Mouse (Mus musculus) kidney, embryonic 14.5 days (tissue): Measurements from ENCODE around the gene Unc93a2. TPM values are rescaled to one million over a fixed set of nuclear protein-coding genes. Genes with fewer than 3 reads are reported as not detected.
"Not testable (repeated sequence)": the region's sequence is repeated elsewhere in the genome, so short reads cannot be mapped to it uniquely, and the experiment has no call there.

ENCODE experiments used
- ATAC-seq: fragments of 200-750 bp; cut with Nextera tagmentation; 2 replicates; pipeline ENCODE4 v1.8.0; 2017; ENCODE audit warnings: moderate number of reproducible peaks, mild to moderate bottlenecking, moderate TSS enrichment, moderate library complexity; ENCODE audit not compliant: low FRiP score, low TSS enrichment
- H3K27ac ChIP-seq: fragments of 300-500 bp; sonication (generic); 2 replicates; pipeline ENCODE4 v1.5.1; 2014; ENCODE audit warnings: low read depth, mild to moderate bottlenecking, low read length, moderate library complexity, mixed read lengths
- H3K27me3 ChIP-seq: fragments of 300-500 bp; sonication (generic); 2 replicates; pipeline ENCODE4 v1.6.1; 2014; ENCODE audit warnings: mild to moderate bottlenecking, low read length; ENCODE audit not compliant: control insufficient read depth, insufficient read depth
- H3K36me3 ChIP-seq: fragments of 300-500 bp; sonication (generic); 2 replicates; pipeline ENCODE4 v1.6.1; 2014; ENCODE audit warnings: low read length, mixed read lengths; ENCODE audit not compliant: control insufficient read depth, insufficient read depth
- H3K4me1 ChIP-seq: fragments of 300-500 bp; sonication (generic); 2 replicates; pipeline ENCODE4 v1.6.1; 2014; ENCODE audit warnings: low read length, mixed read lengths; ENCODE audit not compliant: control insufficient read depth, insufficient read depth
- H3K4me2 ChIP-seq: fragments of 300-500 bp; sonication (generic); replicated peaks from 2 replicates; pipeline ENCODE4 v1.6.1; 2014; ENCODE audit warnings: low read depth, mild to moderate bottlenecking, low read length
- H3K4me3 ChIP-seq: fragments of 300-500 bp; sonication (generic); 2 replicates; pipeline ENCODE4 v1.5.1; 2014; ENCODE audit warnings: mild to moderate bottlenecking, low read length
- H3K9ac ChIP-seq: fragments of 300-500 bp; sonication (generic); 2 replicates; pipeline ENCODE4 v1.6.1; 2014; ENCODE audit warnings: low read depth, mild to moderate bottlenecking, low read length, moderate library complexity
- H3K9me3 ChIP-seq: fragments of 300-500 bp; sonication (generic); 2 replicates; pipeline ENCODE4 v1.6.1; 2016; ENCODE audit warnings: low read length; ENCODE audit not compliant: control insufficient read depth
- WGBS: fragments of 180-500 bp; shearing (Covaris S2); extraction: QIAGEN DNeasy Blood & Tissue Kit; methylation state at CpG from one replicate; pipeline ENCODE4 v1.1.7; 2014; 5-methylcytosine and 5-hydroxymethylcytosine counted together
- polyA plus RNA-seq: library from polyadenylated mRNA; unstranded; fragments of >200 nt; fragmentation: Nextera tagmentation; extraction: Ambion mirVana; gene quantifications from 2 replicates; pipeline ENCODE4 v1.2.1, GENCODE M21; 2014

Gene Unc93a2
- polyA plus RNA-seq = not detected in 2 replicates

DNA sequence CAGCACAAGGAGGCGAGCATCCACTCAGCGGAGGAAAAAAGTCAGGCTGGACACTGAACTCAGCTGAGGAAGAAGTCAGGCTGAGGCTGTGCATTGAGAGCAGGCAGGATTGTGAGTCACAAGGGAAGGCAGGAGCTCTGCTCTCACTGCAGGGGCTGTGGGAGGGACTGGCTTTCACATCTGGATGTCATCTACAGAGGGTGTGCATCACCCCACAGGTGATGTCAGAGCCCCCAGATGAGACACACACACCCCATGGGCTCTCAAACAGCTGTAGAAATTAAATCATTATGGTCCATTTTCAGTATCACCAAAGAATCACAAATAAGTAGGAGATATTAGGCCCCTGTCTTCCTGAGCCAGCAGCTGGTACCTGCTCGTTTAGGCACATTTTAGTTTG is at the start of gene Unc93a2:
Gene Unc93a2 (minus strand): TSS at position 101 of the 400 bp plus-strand sequence.
- not testable (repeated sequence) for H3K4me1 ChIP-seq, H3K27ac ChIP-seq, H3K27me3 ChIP-seq, H3K36me3 ChIP-seq, H3K9ac ChIP-seq, ATAC-seq, H3K9me3 ChIP-seq, H3K4me3 ChIP-seq, H3K4me2 ChIP-seq
- 82% methylated on average over 3 of the region's 3 CpGs for WGBS

DNA sequence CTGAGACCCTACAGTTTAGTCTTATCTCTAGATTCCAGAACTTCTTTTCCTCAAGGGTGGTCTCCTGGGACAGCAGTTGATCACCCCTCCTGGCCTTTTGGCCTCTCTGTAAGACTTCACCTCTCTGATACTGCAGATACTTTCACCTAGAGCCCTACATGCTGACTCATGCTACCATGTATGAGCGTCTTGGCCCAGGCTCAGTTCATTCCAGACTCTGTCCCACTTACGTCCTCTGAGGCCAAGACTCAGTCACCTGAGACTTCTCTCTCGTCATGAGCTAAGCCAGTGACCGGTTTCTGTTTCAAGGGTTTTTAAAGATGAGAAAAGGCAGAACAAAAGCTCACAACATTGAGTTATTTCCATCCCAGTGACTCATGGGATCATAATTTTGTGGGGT is 48.9 kb upstream of the Unc93a2 start:
- H3K4me2 ChIP-seq, H3K9me3 ChIP-seq, H3K9ac ChIP-seq, H3K27ac ChIP-seq, H3K36me3 ChIP-seq, H3K4me1 ChIP-seq, H3K27me3 ChIP-seq, H3K4me3 ChIP-seq, ATAC-seq: not testable (repeated sequence)
- WGBS = 81% methylated on average over 4 of the region's 4 CpGs

DNA sequence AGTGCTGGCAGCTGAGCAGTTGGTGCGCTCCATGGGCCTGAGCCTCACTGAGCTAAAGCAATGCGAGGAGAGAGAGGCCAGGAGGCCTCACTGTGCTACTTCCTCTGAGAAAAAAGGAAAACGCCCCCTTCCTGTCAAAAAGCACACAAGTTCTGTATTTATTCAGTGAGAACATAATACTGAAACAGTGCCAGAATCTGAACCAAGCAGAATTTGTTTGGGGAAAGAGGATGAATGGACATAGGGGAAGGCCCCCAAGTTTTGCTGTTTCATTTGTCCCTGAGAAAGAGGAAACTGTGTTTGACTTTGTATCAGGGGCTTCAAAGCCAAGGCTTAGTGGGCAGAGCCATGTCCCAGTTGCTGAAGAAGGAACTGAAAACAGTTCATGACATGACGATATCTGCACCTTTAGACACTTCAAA is 45.0 kb upstream of the Unc93a2 start:
- not testable (repeated sequence) for H3K36me3 ChIP-seq, H3K4me1 ChIP-seq, H3K27ac ChIP-seq, ATAC-seq, H3K27me3 ChIP-seq, H3K4me3 ChIP-seq, H3K9ac ChIP-seq, H3K4me2 ChIP-seq, H3K9me3 ChIP-seq
- 70% methylated on average over 4 of the region's 4 CpGs for WGBS

DNA sequence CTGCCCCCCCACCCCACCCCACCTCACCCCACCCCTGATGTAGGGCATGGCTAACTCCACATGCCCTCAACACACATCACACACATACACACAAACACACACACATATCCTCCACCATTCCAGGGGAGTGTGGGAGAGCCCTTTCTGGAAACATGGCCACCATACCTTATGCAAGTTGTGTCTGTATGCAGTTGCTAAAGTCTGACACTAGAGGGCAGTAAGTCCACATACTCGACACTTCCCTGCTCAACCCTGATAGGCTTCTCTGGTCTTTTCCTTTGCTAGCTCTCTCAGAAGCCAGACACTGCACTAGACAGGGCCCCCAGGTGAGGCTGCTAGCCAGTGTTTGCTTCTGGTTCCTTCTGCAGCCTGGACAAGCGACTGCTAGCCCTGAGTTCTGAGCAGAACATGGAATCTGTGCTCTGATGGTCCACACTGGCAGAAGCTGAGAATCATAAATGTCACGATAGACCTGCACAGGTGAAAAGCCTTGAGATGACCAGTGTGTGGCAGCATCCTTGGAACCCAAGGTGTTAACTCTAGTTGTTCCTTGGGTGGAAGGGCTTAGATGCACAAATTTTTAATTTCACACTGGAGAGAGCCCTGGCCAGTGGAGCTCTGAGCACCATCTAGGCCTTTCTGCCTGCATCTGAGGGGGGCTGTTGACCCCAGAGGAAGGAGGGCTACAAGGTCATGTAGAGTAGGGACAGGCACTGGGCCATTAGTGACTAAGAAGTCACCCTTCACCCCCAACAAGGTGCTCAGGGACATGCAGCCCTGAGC is 35.1 kb upstream of the Unc93a2 start:
- H3K9me3 ChIP-seq, H3K27ac ChIP-seq, H3K4me3 ChIP-seq, H3K27me3 ChIP-seq, H3K4me2 ChIP-seq, H3K4me1 ChIP-seq, H3K9ac ChIP-seq, H3K36me3 ChIP-seq: not testable (repeated sequence)
- ATAC-seq = peak; percentile 90
- WGBS = 27% methylated on average over 3 of the region's 3 CpGs

DNA sequence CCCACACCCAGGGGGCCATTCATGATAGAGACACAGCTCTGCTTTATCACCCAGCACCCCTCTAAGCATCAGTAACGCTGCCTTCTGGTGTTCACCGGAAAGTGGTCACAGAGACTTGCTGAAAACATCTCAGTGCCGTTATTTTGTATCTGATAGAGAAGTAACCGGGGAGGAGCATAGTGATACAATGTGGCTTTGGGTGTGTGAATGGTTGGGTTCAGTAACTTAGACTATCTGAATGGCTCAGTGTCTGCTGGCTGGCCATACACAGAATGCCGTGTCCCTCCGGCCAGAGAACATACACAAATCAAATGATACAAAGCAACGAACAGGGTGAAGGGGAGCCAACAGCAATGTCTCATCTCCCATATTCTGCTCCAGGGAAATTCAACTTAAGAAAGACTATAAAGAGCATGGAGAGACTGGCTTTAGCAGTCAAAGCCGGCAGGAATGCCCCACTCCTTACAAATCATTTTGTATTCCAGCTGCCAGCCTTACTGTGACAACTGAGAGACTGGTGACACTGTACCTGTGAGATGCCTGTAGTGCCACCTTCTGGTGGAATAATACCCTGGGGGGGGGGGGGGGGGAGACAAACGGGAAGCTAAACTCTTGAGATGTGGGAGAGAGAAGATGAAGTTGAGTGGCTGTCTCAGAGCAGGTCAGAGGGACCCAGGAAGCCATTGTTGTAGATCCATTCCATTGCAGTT is 29.5 kb upstream of the Unc93a2 start:
- H3K36me3 ChIP-seq, H3K27me3 ChIP-seq, H3K9ac ChIP-seq, ATAC-seq, H3K4me1 ChIP-seq, H3K4me3 ChIP-seq, H3K4me2 ChIP-seq, H3K9me3 ChIP-seq, H3K27ac ChIP-seq: not testable (repeated sequence)
- 85% methylated on average over 7 of the region's 9 CpGs for WGBS

DNA sequence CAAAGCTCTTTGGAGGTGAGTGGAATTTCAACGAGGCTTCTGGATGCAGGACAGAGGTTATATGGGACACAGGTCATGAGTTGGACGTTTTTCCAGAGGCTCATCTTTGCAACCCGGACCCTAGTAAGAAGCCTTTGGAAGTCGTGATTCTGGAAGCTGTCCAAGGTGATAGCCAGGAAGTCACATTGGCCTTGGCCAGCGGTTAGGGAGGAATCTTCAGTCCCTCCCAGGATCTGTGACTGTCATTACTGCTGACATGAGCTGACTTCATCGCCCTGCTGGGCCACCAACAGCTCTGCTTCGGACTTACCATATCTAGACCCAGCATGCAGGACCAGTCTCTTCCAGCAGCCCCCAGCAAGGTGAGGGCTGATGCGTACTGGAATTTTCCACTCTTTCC is 28.1 kb upstream of the Unc93a2 start:
- not testable (repeated sequence) for H3K4me3 ChIP-seq, H3K4me1 ChIP-seq, H3K9me3 ChIP-seq, H3K36me3 ChIP-seq, H3K4me2 ChIP-seq, ATAC-seq, H3K27me3 ChIP-seq, H3K9ac ChIP-seq, H3K27ac ChIP-seq
- WGBS = 78% methylated on average over 8 of the region's 8 CpGs

DNA sequence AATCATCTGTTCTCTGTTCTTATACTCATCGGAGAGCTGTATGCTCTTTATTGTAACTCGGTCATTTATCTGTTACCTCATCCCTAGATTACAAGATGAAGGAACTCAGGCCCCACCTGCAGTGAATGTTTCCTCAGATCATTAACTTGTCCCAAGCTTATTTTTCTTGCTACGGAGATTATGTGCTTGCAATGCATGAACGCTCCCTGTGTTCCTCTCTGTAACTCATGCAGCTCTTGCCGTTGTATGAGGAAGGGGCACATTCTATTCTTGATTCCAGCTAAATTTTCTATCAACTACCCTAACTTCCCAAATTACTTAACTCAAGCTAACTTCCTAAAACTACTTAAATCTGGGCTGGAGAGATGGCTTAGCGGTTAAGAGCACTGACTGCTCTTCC is 14.5 kb upstream of the Unc93a2 start:
- not testable (repeated sequence) for H3K9ac ChIP-seq, H3K4me3 ChIP-seq, H3K4me1 ChIP-seq, H3K4me2 ChIP-seq, H3K27me3 ChIP-seq, H3K27ac ChIP-seq, H3K9me3 ChIP-seq, H3K36me3 ChIP-seq
- WGBS = 35% methylated on average over 6 of the region's 6 CpGs
- peak; percentile 52; the same call in 1 of the 2 replicates for ATAC-seq

DNA sequence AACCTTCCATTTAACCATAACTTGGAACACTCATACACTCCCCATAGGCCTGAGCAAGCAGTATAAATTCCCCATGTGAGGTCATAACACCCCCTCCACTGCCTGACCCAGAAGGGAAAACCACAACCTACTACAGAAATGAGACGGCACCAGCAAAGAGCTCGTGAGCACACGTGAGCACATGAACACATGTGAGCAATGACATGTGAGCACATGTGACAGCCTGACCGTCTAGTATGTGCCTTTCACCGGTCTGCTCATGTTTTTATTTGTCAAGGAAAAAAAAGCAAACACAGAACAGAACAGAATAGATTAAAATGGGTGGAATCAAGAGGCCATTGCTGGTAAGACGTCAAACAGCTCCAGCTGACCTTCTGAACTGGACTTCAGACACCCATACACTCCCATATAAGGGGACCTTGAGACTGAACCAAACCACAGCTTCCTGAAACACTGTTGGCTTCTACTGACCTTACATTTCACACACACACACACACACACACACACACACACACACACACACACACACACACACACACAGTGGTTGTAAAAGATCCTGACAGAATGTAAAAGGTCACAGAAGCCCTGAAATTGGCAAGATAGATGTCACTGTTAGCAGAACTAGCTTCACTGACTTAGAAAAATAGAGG is 13.1 kb upstream of the Unc93a2 start:
- not testable (repeated sequence) for H3K27me3 ChIP-seq, H3K4me1 ChIP-seq, H3K9ac ChIP-seq, ATAC-seq, H3K9me3 ChIP-seq, H3K36me3 ChIP-seq, H3K4me2 ChIP-seq, H3K27ac ChIP-seq, H3K4me3 ChIP-seq
- WGBS = 77% methylated on average over 6 of the region's 6 CpGs

DNA sequence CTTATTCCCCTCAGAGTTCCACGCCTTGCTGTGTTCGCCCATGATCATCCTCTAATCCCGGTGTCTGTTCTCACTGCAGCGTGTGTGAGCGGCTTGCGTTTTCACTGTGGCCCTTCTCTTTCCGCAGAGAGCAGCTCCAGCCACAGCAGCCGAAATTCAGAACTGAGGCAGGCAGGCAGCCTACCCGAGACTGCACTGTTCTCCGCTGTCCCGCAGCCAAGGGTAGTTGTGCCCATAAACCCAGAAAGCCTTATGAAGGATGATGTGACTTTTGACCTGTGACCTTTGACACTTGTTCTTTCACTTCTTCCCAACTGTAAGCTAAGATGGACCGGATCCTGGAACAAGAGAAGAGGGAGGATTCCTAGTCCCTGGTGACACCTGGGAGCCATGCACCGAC is 11.8 kb upstream of the Unc93a2 start:
- not testable (repeated sequence) for H3K36me3 ChIP-seq, H3K27me3 ChIP-seq, H3K9me3 ChIP-seq, H3K4me2 ChIP-seq, H3K9ac ChIP-seq, H3K4me3 ChIP-seq, ATAC-seq, H3K4me1 ChIP-seq, H3K27ac ChIP-seq
- 44% methylated on average over 8 of the region's 13 CpGs for WGBS
